Mouse (Mus musculus) adrenal gland, adult 18-20 months (tissue): ENCODE measurements around the gene Cyp2c39. TPM values are rescaled to one million over a fixed set of nuclear protein-coding genes. Genes with fewer than 3 reads are reported as not detected.
"Not testable (repeated sequence)": the region's sequence is repeated elsewhere in the genome, so short reads cannot be mapped to it uniquely, and the experiment has no call there.

Experiments used
- DNase-seq, 2 experiments: peaks; one replicate each; pipeline ENCODE4 v3.0.0; 2021 to 2022; ENCODE audit warnings: low spot score in 2 of 2
- long read RNA-seq, 2 experiments: library from polyadenylated mRNA; stranded (forward); transcript quantifications; one replicate each; pipeline ENCODE4 v2.0.0; 2021
- total RNA-seq, 2 experiments: library from RNA; stranded (reverse); gene quantifications; 1 replicate in 1 of 2; 2 replicates in 1 of 2; pipeline ENCODE4 v1.2.3; 2021

The Cyp2c39 gene
- not detected for total RNA-seq
- long read RNA-seq, experiment 1: 0 reads
- long read RNA-seq, experiment 2: 0 reads

DNA sequence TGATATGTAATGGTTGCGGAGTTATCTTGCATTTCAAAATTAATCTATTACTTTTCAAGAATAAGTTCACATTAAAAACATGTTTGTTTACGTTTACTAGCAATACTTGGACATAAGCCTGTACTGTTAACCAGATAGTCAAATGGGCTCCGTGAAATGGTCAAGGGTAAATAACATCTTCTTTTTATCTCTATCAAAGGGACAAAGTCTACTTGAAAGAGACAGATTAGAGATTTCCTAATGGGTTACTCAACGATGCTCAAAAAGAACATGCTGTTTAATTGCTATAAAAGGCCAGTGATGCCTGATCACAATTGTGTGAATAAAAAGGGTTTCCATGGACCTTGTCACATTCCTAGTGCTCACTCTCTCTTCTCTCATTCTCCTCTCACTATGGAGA is at the start of gene Cyp2c39:
Gene Cyp2c39 (plus strand): TSS at position 329 of the 400 bp plus-strand sequence.
- DNase-seq: no peak

DNA sequence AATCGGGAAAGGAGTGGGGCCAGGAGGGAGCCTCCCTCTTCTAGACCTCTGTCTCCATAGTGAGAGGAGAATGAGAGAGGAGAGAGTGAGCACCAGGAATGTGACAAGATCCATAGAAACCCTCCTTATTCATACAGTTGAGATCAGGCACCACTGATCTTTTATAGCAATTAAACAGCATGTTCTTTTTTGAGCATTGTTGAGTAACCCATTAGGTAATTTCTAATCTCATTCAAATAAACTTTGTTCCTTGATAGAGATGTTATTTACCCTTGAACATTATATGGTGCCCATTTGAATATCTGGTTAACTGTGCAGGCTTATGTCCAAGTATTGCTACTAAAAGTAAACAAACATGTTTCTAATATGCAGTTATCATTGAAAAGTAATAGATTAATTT is 47.7 kb upstream of the Cyp2c39 start, which contains the start of gene Cyp2c38:
Gene Cyp2c38 (minus strand): TSS at position 135 of the 400 bp plus-strand sequence.
- no peak for DNase-seq

DNA sequence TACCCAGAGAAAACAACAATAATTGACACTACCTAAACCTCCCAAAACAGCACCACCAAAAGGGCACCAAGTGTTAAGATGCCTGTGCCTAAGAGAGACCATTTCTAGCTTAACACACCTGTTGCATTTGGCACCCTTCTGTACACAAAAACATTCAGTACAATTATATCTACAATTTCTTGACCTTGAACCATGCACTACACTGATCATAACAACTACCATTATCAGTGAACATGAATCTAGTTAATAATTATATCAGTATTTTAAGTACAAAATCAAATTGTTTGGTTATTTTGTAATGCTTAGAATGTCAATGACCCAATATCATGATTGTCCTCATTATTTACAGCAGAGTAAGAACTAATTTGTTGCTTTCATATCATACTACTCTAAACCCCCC is 46.7 kb upstream of the Cyp2c39 start:
- DNase-seq: no peak

DNA sequence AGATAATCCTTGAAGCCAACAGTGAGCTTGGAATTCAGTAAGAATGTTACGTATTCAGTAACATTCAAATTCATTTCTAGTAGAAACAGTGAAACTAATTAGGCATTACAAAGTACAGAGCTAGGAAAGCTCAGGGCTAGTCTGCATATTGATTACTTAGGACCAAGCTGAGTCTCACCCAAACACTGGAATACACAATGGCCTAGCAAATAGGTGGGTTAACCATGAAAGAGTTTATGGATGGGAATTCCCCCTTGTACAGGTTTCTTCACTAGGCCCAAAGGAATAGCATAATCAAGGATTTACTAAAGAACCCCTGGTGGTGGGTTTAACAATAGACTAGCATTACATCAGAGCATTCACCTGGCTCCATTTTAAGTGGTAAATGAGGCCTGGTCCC is 26.7 kb upstream of the Cyp2c39 start:
- DNase-seq: not testable (repeated sequence)

DNA sequence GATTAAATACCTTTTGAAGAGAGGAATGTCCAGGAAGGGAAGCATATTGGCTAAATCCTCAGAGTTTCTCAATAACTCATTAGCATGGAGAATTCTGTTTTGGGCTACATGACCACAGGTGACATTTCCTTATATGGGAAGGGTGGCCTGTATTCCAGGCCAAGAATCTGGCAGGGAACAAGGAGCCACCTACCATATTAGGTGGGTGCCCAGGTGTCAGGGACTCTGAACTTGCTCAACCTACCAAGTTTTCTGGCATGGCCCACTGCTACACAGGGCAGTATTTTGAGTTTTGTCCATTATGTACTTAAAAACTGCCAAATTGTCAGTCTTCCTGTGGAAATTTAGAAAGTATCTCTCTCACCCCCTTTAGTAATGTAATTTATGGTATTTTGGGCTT is 4.3 kb upstream of the Cyp2c39 start:
- DNase-seq: no peak

DNA sequence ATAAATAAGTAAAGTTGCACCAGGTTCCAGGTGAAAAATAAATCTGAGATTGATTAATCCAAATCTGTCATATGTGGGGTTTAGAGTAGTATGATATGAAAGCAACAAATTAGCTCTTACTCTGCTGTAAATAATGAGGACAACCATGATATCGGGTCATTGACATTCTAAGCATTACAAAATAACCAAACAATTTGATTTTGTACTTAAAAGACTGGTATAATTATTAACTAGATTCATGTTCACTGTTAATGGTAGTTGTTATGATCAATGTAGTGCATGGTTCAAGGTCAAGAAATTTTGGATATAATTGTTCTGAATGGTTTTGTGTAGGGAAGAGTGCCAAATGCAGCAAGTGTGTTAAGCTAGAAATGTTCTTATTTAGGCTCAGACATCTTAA is 1.1 kb upstream of the Cyp2c39 start:
- no peak for DNase-seq

Other genes starting within 250 kb of the Cyp2c39 start
- under 1 TPM in 1 of 2 experiments, not detected in 1; 0.23 TPM for gene Cyp2c29, start 241.5 kb upstream of the Cyp2c39 start, total RNA-seq
- gene Cyp2c38, start 47.8 kb upstream of the Cyp2c39 start, total RNA-seq: not detected
- gene Cyp2c67, start 138.2 kb downstream of the Cyp2c39 start, total RNA-seq: not detected
- gene Cyp2c68, start 230.2 kb downstream of the Cyp2c39 start, total RNA-seq: not detected